Comparison of ENCODE assay signal across 12 mouse cellular contexts in genomic region chr7:121677105-121677753, GRCm38 (mm10). TPM values are rescaled to one million over a fixed set of nuclear protein-coding genes. Genes with fewer than 3 reads are reported as not detected.
DNase-seq lines count a peak whose midpoint lies in the region; ATAC-seq lines count a peak whose summit lies in the region.
"Had no signal": no experiment of that assay in that cellular context is flagged by ENCODE, and none has a peak within 500 bp of the region (broad histone marks: within the 10 kb centered on the region; RNA-seq: fewer than 3 reads in every experiment).

No protein-coding gene starts in this region.

- H3K9me3 ChIP-seq in kidney, embryonic 14.5 days (ENCODE audit: control insufficient read depth, low read length): no peaks in the 10 kb centered on the region
- H3K9me3 ChIP-seq: G1E; midbrain, embryonic 12.5 days had no signal

- H3K9ac ChIP-seq in kidney, embryonic 14.5 days (ENCODE audit: low read depth, low read length): no peak overlapping the region
- H3K9ac ChIP-seq: liver, embryonic 14.5 days; midbrain, embryonic 12.5 days had no signal

- no peaks in the 10 kb centered on the region for H3K27me3 ChIP-seq in kidney, embryonic 14.5 days (ENCODE audit: control insufficient read depth, insufficient read depth, low read length)
- H3K27me3 ChIP-seq: midbrain, embryonic 12.5 days had no signal

- H3K27ac ChIP-seq in kidney, embryonic 14.5 days (ENCODE audit: low read depth, low read length): no peak overlapping the region
- H3K27ac ChIP-seq: liver, embryonic 14.5 days; midbrain, embryonic 12.5 days had no signal

- H3K4me3 ChIP-seq in kidney, embryonic 14.5 days (ENCODE audit: low read length): no peak overlapping the region
- H3K4me3 ChIP-seq: midbrain, embryonic 12.5 days had no signal

- peak; percentile 17 for DNase-seq in kidney, adult 11 months
- peak; percentile 43 for DNase-seq in A20 (ENCODE audit: low read depth, low spot score)
- peak; percentile 59 for DNase-seq in MN1 (ENCODE audit: low spot score)
- DNase-seq in cerebellum, postnatal 25 days: peak; percentile 24 to 61
- no peak for DNase-seq in urinary bladder, postnatal 25 days (ENCODE audit: low spot score)
- DNase-seq in spleen, adult 12 weeks (ENCODE audit: low spot score): no peak
- DNase-seq: heart, postnatal 4 days; spleen, adult 18-20 months had no signal

- H3K36me3 ChIP-seq in kidney, embryonic 14.5 days (ENCODE audit: control insufficient read depth, insufficient read depth, low read length): peaks cover 15% of the 10 kb centered on the region; the same call in 1 of the 2 replicates

- 75% methylated on average over 4 of the region's 4 CpGs for WGBS in kidney, embryonic 14.5 days

- H3K4me1 ChIP-seq in kidney, embryonic 14.5 days (ENCODE audit: control insufficient read depth, insufficient read depth, low read length): no peaks in the 10 kb centered on the region
- H3K4me1 ChIP-seq: midbrain, embryonic 12.5 days had no signal

- no peak overlapping the region for H3K4me2 ChIP-seq in kidney, embryonic 14.5 days (replicated peaks; ENCODE audit: low read depth, low read length)
- H3K4me2 ChIP-seq: midbrain, embryonic 12.5 days had no signal

- no peak for ATAC-seq in kidney, embryonic 14.5 days (ENCODE audit: low FRiP score, low TSS enrichment)

RNA-seq across cellular contexts. Expression of gene Usp31, which starts 29.8 kb away (rescaled TPM):
- 2.2 and 3.7 TPM in 2 replicates for polyA plus RNA-seq in kidney, embryonic 14.5 days (2014; fragmentation: Nextera tagmentation; extraction: Ambion mirVana)

RNA-seq across cellular contexts. Expression of gene Scnn1g, which starts 57.0 kb away (rescaled TPM):
- polyA plus RNA-seq in kidney, embryonic 14.5 days (2014; fragmentation: Nextera tagmentation; extraction: Ambion mirVana): 9.9 and 14.8 TPM in 2 replicates
- polyA plus RNA-seq: G1E; liver, embryonic 14.5 days; midbrain, embryonic 12.5 days had no signal

Comparison
In these comparisons a context has a peak if more than half of its experiments do, and no peak if none do; other contexts are left out.
1. DNase-seq: peak in kidney, adult 11 months (single experiment), A20 (single experiment), MN1 (single experiment) and cerebellum, postnatal 25 days (2 of 2); none in urinary bladder, postnatal 25 days (single experiment) and spleen, adult 12 weeks (single experiment).